Mouse (Mus musculus) lung, postnatal 0 days (tissue): ENCODE results near the gene Wls.

ENCODE experiments used
- CTCF ChIP-seq: IDR thresholded peaks from 2 replicates; pipeline ENCODE4 v1.5.1; 2016; ENCODE audit warnings: antibody characterized with exemption, mild to moderate bottlenecking
- EP300 ChIP-seq: IDR thresholded peaks from 2 replicates; pipeline ENCODE4 v1.6.1; 2016; ENCODE audit warnings: antibody characterized with exemption, mild to moderate bottlenecking, control low read depth

DNA sequence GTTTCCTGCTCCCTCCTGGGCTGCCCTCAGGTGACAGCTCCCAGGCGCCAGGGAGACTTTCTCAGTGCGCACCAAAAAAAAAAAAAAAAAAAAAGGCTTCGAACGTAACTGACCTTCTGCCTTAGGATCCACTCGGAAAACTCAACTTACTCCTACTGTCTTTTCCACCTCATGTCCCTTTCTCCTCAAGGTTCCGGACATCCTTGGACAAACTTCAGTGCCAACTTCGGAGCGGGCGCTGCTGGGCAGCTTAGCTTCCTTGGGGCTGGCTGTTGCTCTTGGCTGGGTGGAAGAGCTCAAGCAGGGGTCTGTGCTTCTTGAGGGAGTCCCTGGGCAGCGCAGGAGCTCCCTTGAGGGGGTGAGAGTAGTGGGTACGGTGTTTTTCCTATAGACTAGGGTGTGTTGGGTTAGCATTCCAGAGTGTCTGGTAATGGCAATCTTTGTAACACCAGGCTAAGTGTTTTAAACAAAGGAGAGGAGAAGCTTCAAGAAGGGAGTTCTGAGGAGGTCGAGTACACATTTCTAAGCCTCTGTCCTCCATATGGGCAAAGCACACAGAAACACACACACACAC lies 1.4 kb downstream of the Wls start:
- TF ChIP-seq CTCF (no peak), EP300 (0 out of 2 replicates have a peak, but pooled peaks have one; percentile 12)
